Comparison of ENCODE assay signal across 9 mouse cellular contexts in the genomic region with DNA sequence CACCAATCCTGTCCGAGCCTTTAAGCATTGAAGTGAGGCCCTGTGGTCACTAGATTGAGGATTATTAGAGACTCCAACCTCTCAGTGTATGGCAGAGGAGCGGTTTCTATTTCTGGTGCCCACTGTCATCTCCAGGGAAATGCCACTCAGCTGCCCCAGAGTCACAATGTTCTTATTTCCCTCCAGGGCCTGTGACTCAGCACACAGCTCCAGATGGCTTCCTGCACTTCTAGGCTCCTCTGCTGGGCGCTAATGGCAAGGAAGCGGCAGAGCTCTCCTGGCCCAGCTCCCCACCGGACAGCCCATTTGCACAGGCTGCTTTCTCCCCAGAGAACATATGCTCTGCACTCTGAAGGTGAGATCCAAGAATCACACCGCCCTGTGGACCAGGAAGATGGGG.
DNase-seq lines count a peak whose midpoint lies in the region; ATAC-seq and TF ChIP-seq lines count a peak whose summit lies in the region.
"Had no signal": no experiment of that assay in that cellular context is flagged by ENCODE, and none has a peak within 500 bp of the region (broad histone marks: within the 10 kb centered on the region; RNA-seq: fewer than 3 reads in every experiment).

No protein-coding gene starts in this region.

- peak; percentile 79 for DNase-seq in CH12.LX (ENCODE audit: extremely low read depth)
- DNase-seq in cerebellum, adult 8-10 months: peak; percentile 87
- DNase-seq in heart, adult 11 months: peak; percentile 98
- DNase-seq in limb, embryonic 11.5 days (ENCODE audit: low spot score): peak; percentile 35
- peak; percentile 55 for DNase-seq in telencephalon, adult 2 months (ENCODE audit: low read depth, low spot score)
- DNase-seq in urinary bladder, postnatal 10 days (ENCODE audit: low spot score): no peak

- TF ChIP-seq RAD21 in CH12.LX (IDR thresholded peaks at IDR 0.05; ENCODE audit: low read depth, low read length): peak; percentile 4

- dilution Hi-C loops in CH12.LX (cut with MboI; ENCODE audit: extremely low pct_ligation_motif_present, extremely low pct_unique_long_range_greater_than_20kb, low sequenced_read_pairs): no loop called here

- H3K4me1 ChIP-seq in hindbrain, embryonic 13.5 days (replicated peaks): peaks cover 5% of the 10 kb centered on the region
- H3K4me1 ChIP-seq in hindbrain, embryonic 12.5 days: no peaks in the 10 kb centered on the region
- peaks cover 7 to 58% of the 10 kb centered on the region in 2 experiments for H3K4me1 ChIP-seq in CH12.LX (ENCODE audit: control insufficient read depth in 1 of 2, insufficient read depth in 2 of 2)
- no peaks in the 10 kb centered on the region for H3K4me1 ChIP-seq in limb, embryonic 11.5 days (ENCODE audit: control insufficient read depth, insufficient read depth, low read length)
- H3K4me1 ChIP-seq: hindbrain, embryonic 15.5 days had no signal

- TF ChIP-seq POLR2A in CH12.LX (IDR thresholded peaks at IDR 0.05; ENCODE audit: low read depth, low read length): no peak

- peak; percentile 59 for ATAC-seq in hindbrain, embryonic 13.5 days (ENCODE audit: low FRiP score)
- no peak for ATAC-seq in hindbrain, embryonic 12.5 days (ENCODE audit: low FRiP score)
- no peak for ATAC-seq in limb, embryonic 11.5 days (ENCODE audit: insufficient number of reproducible peaks, low FRiP score, low TSS enrichment, low read depth)

- WGBS in hindbrain, embryonic 13.5 days: 46% methylated on average over 6 of the region's 6 CpGs
- WGBS in hindbrain, embryonic 12.5 days: 54% methylated on average over 6 of the region's 6 CpGs
- WGBS in limb, embryonic 11.5 days: 49% methylated on average over 6 of the region's 6 CpGs

- no peaks in the 10 kb centered on the region for H3K9me3 ChIP-seq in hindbrain, embryonic 13.5 days
- 0 out of 2 replicates have a peak, but pooled peaks cover 3% of the 10 kb centered on the region for H3K9me3 ChIP-seq in hindbrain, embryonic 12.5 days (replicated peaks)
- peaks cover 10% of the 10 kb centered on the region for H3K9me3 ChIP-seq in CH12.LX (replicated peaks; ENCODE audit: low read length)
- H3K9me3 ChIP-seq in limb, embryonic 11.5 days (ENCODE audit: control insufficient read depth, low read length): no peaks in the 10 kb centered on the region
- H3K9me3 ChIP-seq: hindbrain, embryonic 15.5 days had no signal

- H3K4me2 ChIP-seq in hindbrain, embryonic 13.5 days: no peak overlapping the region
- H3K4me2 ChIP-seq in hindbrain, embryonic 12.5 days (replicated peaks): no peak overlapping the region
- H3K4me2 ChIP-seq in CH12.LX (ENCODE audit: insufficient read depth, low read depth, poor library complexity, severe bottlenecking): peak overlapping the region; percentile 0; the same call in 1 of the 2 replicates
- no peak overlapping the region for H3K4me2 ChIP-seq in limb, embryonic 11.5 days (ENCODE audit: low read depth, severe bottlenecking)
- H3K4me2 ChIP-seq: hindbrain, embryonic 15.5 days had no signal

- no peak overlapping the region for H3K27ac ChIP-seq in hindbrain, embryonic 13.5 days
- H3K27ac ChIP-seq in hindbrain, embryonic 12.5 days: no peak overlapping the region
- H3K27ac ChIP-seq in CH12.LX (ENCODE audit: insufficient read depth, low read depth): no peak overlapping the region
- no peak overlapping the region for H3K27ac ChIP-seq in limb, embryonic 11.5 days (replicated peaks; ENCODE audit: low read depth, low read length)
- H3K27ac ChIP-seq: hindbrain, embryonic 15.5 days had no signal

- no peaks in the 10 kb centered on the region for H3K27me3 ChIP-seq in hindbrain, embryonic 13.5 days
- H3K27me3 ChIP-seq in hindbrain, embryonic 12.5 days: no peaks in the 10 kb centered on the region
- no peaks in the 10 kb centered on the region for H3K27me3 ChIP-seq in CH12.LX (replicated peaks)
- no peaks in the 10 kb centered on the region for H3K27me3 ChIP-seq in limb, embryonic 11.5 days (ENCODE audit: control insufficient read depth, insufficient read depth, low read length)
- H3K27me3 ChIP-seq: hindbrain, embryonic 15.5 days had no signal

- no peaks in the 10 kb centered on the region for H3K79me2 ChIP-seq in CH12.LX (replicated peaks; ENCODE audit: control insufficient read depth, extremely low read depth, insufficient read depth, poor library complexity, severe bottlenecking)

- H3K36me3 ChIP-seq in hindbrain, embryonic 13.5 days: no peaks in the 10 kb centered on the region
- no peaks in the 10 kb centered on the region for H3K36me3 ChIP-seq in hindbrain, embryonic 12.5 days
- no peaks in the 10 kb centered on the region for H3K36me3 ChIP-seq in CH12.LX (replicated peaks in 1 of 2; ENCODE audit: control insufficient read depth in 1 of 2, insufficient read depth in 1 of 2, low read length in 1 of 2)
- H3K36me3 ChIP-seq in limb, embryonic 11.5 days (ENCODE audit: control insufficient read depth, insufficient read depth, low read length): no peaks in the 10 kb centered on the region
- H3K36me3 ChIP-seq: hindbrain, embryonic 15.5 days had no signal

- no peak overlapping the region for H3K9ac ChIP-seq in hindbrain, embryonic 13.5 days
- no peak overlapping the region for H3K9ac ChIP-seq in hindbrain, embryonic 12.5 days
- no peak overlapping the region for H3K9ac ChIP-seq in CH12.LX (ENCODE audit: insufficient read depth, low read depth)
- H3K9ac ChIP-seq in limb, embryonic 11.5 days (ENCODE audit: low read length): no peak overlapping the region
- H3K9ac ChIP-seq: hindbrain, embryonic 15.5 days had no signal

- H3K4me3 ChIP-seq in hindbrain, embryonic 13.5 days: no peak overlapping the region
- no peak overlapping the region for H3K4me3 ChIP-seq in hindbrain, embryonic 12.5 days
- peak overlapping the region in 1 of 3 experiments; percentile 28 for H3K4me3 ChIP-seq in CH12.LX (replicated peaks in 1 of 3; ENCODE audit: low read depth in 2 of 3, low read length in 2 of 3, poor library complexity in 1 of 3)
- no peak overlapping the region for H3K4me3 ChIP-seq in limb, embryonic 11.5 days (ENCODE audit: low read depth, low read length)
- H3K4me3 ChIP-seq: hindbrain, embryonic 15.5 days had no signal

- TF ChIP-seq CTCF in CH12.LX (conservative IDR thresholded peaks at IDR 0.05 in 1 of 2, IDR thresholded peaks at IDR 0.05 in 1 of 2; ENCODE audit: low read depth in 2 of 2, low read length in 2 of 2): no peak

- peak; percentile 60 for TF ChIP-seq EP300 in CH12.LX (IDR thresholded peaks at IDR 0.05; ENCODE audit: low read length)

- in situ Hi-C loops in CH12.LX (cut with MboI; ENCODE audit: low pct_ligation_motif_present, low pct_unique_long_range_greater_than_20kb, low sequenced_read_pairs): no loop called here

TF ChIP-seq in CH12.LX, 34 proteins besides CTCF, POLR2A, EP300 and RAD21 (continues in another document):
- 0 out of 2 replicates have a peak, but pooled peaks have one; percentile 25 for TF ChIP-seq MAZ (IDR thresholded peaks at IDR 0.05; ENCODE audit: low read depth, low read length)
- no peak for TF ChIP-seq RCOR1 (conservative IDR thresholded peaks at IDR 0.05; ENCODE audit: low read depth, low read length)
- no peak for TF ChIP-seq NRF1 (IDR thresholded peaks at IDR 0.05; ENCODE audit: low read depth, low read length)
- 0 out of 2 replicates have a peak, but pooled peaks have one; percentile 5 for TF ChIP-seq SMC3 (IDR thresholded peaks at IDR 0.05; ENCODE audit: low read depth, low read length)
- no peak for TF ChIP-seq MXI1 (IDR thresholded peaks at IDR 0.05; ENCODE audit: low read depth, low read length)
- TF ChIP-seq CHD2 (IDR thresholded peaks at IDR 0.05; ENCODE audit: low read length): no peak
- no peak for TF ChIP-seq ZKSCAN1 (IDR thresholded peaks at IDR 0.05; ENCODE audit: borderline replicate concordance, low read depth, low read length)
- TF ChIP-seq UBTF (IDR thresholded peaks at IDR 0.05; ENCODE audit: low read depth, low read length): no peak
- TF ChIP-seq GABPA (IDR thresholded peaks at IDR 0.05; ENCODE audit: insufficient replicate concordance, low read depth, low read length): no peak
- TF ChIP-seq PAX5 (IDR thresholded peaks at IDR 0.05; ENCODE audit: low read length): no peak
- TF ChIP-seq POLR2AphosphoS2 (IDR thresholded peaks at IDR 0.05; ENCODE audit: low read depth, low read length): no peak
- no peak for TF ChIP-seq USF2 (conservative IDR thresholded peaks at IDR 0.05; ENCODE audit: low read depth, low read length)
- 0 out of 2 replicates have a peak, but pooled peaks have one; percentile 23 for TF ChIP-seq ZMIZ1 (IDR thresholded peaks at IDR 0.05; ENCODE audit: low read depth, low read length)
- TF ChIP-seq NELFE (IDR thresholded peaks at IDR 0.05; ENCODE audit: low read depth, low read length): no peak
- TF ChIP-seq ZC3H11A (IDR thresholded peaks at IDR 0.05; ENCODE audit: low read depth, low read length): no peak
- no peak for TF ChIP-seq JUN (IDR thresholded peaks at IDR 0.05; ENCODE audit: insufficient read depth, low read depth, low read length)
- TF ChIP-seq TCF12 (IDR thresholded peaks at IDR 0.05; ENCODE audit: low read depth, low read length): peak; percentile 40; the same call in 1 of the 2 replicates
- no peak for TF ChIP-seq TBP (conservative IDR thresholded peaks at IDR 0.05; ENCODE audit: low read depth, low read length)
- no peak for TF ChIP-seq USF1 (IDR thresholded peaks at IDR 0.05; ENCODE audit: low read depth, low read length)
- no peak for TF ChIP-seq CHD1 (IDR thresholded peaks at IDR 0.05; ENCODE audit: low read depth, low read length)
- peak; percentile 70 for TF ChIP-seq ETS1 (conservative IDR thresholded peaks at IDR 0.05; ENCODE audit: low read depth, low read length)
- TF ChIP-seq BHLHE40 (IDR thresholded peaks at IDR 0.05; ENCODE audit: low read depth, low read length): no peak
- peak; percentile 94 for TF ChIP-seq MEF2A (IDR thresholded peaks at IDR 0.05; ENCODE audit: borderline replicate concordance, low read depth, low read length)
- no peak for TF ChIP-seq HCFC1 (IDR thresholded peaks at IDR 0.05; ENCODE audit: low read depth, low read length)
- peak; percentile 27; the same call in 1 of the 2 replicates for TF ChIP-seq ELF1 (IDR thresholded peaks at IDR 0.05; ENCODE audit: low read depth, low read length)
- TF ChIP-seq MYC (IDR thresholded peaks at IDR 0.05; ENCODE audit: low read depth, low read length): no peak
- TF ChIP-seq JUND (conservative IDR thresholded peaks at IDR 0.05; ENCODE audit: low read depth, low read length): no peak
- 0 out of 2 replicates have a peak, but pooled peaks have one; percentile 10 for TF ChIP-seq IRF4 (IDR thresholded peaks at IDR 0.05; ENCODE audit: low read depth, low read length)
- TF ChIP-seq MAFK (IDR thresholded peaks at IDR 0.05; ENCODE audit: insufficient replicate concordance, low read length): no peak
- no peak for TF ChIP-seq E2F4 (IDR thresholded peaks at IDR 0.05; ENCODE audit: insufficient replicate concordance, low read depth, low read length)
- no peak for TF ChIP-seq ZNF384 (IDR thresholded peaks at IDR 0.05; ENCODE audit: low read depth, low read length)
- 0 out of 2 replicates have a peak, but pooled peaks have one; percentile 20 for TF ChIP-seq SIN3A (IDR thresholded peaks at IDR 0.05; ENCODE audit: low read length)
